Mouse (Mus musculus): ENCODE measurements around the gene Synpo2.

Gene Synpo2

GRCm38 (mm10) chr3:123204658-123205057 lies 31.3 kb downstream of the Synpo2 start:
- DNase-seq: no peak

GRCm38 (mm10) chr3:123201798-123202197 lies 34.2 kb downstream of the Synpo2 start:
- DNase-seq: no peak

- DNase-seq: no peak
Measured at GRCm38 (mm10) chr3:123193740-123194139, 42.2 kb downstream of the Synpo2 start.

GRCm38 (mm10) chr3:123191602-123192001 lies 44.3 kb downstream of the Synpo2 start:
- no peak for DNase-seq

- DNase-seq: peak; percentile 19 to 20
Measured at GRCm38 (mm10) chr3:123190329-123190728, 45.6 kb downstream of the Synpo2 start.

- no peak for DNase-seq
Measured at GRCm38 (mm10) chr3:123189826-123190225, 46.1 kb downstream of the Synpo2 start.

GRCm38 (mm10) chr3:123188616-123189230 lies 47.2 kb downstream of the Synpo2 start:
- no peak for DNase-seq

- no peak for DNase-seq
Measured at GRCm38 (mm10) chr3:123187370-123188124, 48.4 kb downstream of the Synpo2 start.

GRCm38 (mm10) chr3:123185238-123185925 lies 50.6 kb downstream of the Synpo2 start:
- DNase-seq: no peak

GRCm38 (mm10) chr3:123184281-123184680 lies 51.7 kb downstream of the Synpo2 start:
- DNase-seq: no peak

- no peak for DNase-seq
Measured at GRCm38 (mm10) chr3:123179508-123179907, 56.4 kb downstream of the Synpo2 start.

GRCm38 (mm10) chr3:123179041-123179440 lies 56.9 kb downstream of the Synpo2 start:
- DNase-seq: no peak

GRCm38 (mm10) chr3:123178420-123178819 lies 57.5 kb downstream of the Synpo2 start:
- no peak for DNase-seq

GRCm38 (mm10) chr3:123176366-123177334 lies 59.3 kb downstream of the Synpo2 start:
- no peak for DNase-seq

GRCm38 (mm10) chr3:123175142-123175541 lies 60.8 kb downstream of the Synpo2 start:
- DNase-seq: no peak

- no peak for DNase-seq
Measured at GRCm38 (mm10) chr3:123174379-123174697, 61.6 kb downstream of the Synpo2 start.

- no peak for DNase-seq
Measured at GRCm38 (mm10) chr3:123173553-123174378, 62.2 kb downstream of the Synpo2 start.

- DNase-seq: no peak
Measured at GRCm38 (mm10) chr3:123172151-123172550, 63.8 kb downstream of the Synpo2 start.

GRCm38 (mm10) chr3:123169398-123169797 lies 66.6 kb downstream of the Synpo2 start:
- DNase-seq: no peak

- peak; percentile 77 to 84 for DNase-seq
Measured at GRCm38 (mm10) chr3:123168815-123169214, 67.1 kb downstream of the Synpo2 start.

- no peak for DNase-seq
Measured at GRCm38 (mm10) chr3:123166450-123166849, 69.5 kb downstream of the Synpo2 start.

GRCm38 (mm10) chr3:123164183-123164582 lies 71.8 kb downstream of the Synpo2 start:
- no peak for DNase-seq

Data from cerebellum, postnatal 10 days (tissue).